Mouse (Mus musculus): ENCODE results near the gene Ccdc89. TPM values are rescaled to one million over a fixed set of nuclear protein-coding genes. Genes with fewer than 3 reads are reported as not detected.

Gene Ccdc89
- polyA plus RNA-seq, 1 experiment: 74.4 TPM

DNA sequence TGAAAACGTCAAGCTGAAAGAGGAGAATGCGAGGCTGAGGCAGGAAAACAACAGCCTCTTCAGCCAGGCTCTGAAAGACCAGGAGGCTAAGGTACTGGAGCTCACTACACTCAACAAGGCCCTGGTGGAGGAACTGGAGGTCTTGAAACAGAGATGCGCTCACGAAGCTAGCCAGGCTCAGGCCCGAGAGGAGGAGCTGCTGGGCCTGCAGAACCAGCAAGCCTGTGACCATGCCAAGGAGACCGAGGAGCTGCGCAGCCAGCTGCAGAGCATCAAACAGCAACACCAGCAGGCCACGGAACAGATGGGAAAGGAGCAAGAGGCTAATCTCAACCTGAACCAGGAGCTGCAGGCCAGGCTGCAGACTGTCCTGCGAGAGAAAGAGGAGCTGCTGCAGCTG lies 629 bp downstream of the Ccdc89 start:
- Histone ChIP-seq H3K4me1 (ENCODE audit: control insufficient read depth, insufficient read depth, low read length) (peaks cover 11% of the 10 kb centered on the region), H3K27ac (ENCODE audit: control insufficient read depth, insufficient read depth, low read depth, low read length) (peak overlapping the region; percentile 94)
- TF ChIP-seq CTCF (IDR thresholded peaks at IDR 0.05; ENCODE audit: control insufficient read depth, insufficient read depth, insufficient replicate concordance, low read depth, low read length): no peak
- peak; percentile 39; the same call in 1 of the 2 replicates for TF ChIP-seq POLR2A (IDR thresholded peaks at IDR 0.05; ENCODE audit: control insufficient read depth, low read depth, low read length)

DNA sequence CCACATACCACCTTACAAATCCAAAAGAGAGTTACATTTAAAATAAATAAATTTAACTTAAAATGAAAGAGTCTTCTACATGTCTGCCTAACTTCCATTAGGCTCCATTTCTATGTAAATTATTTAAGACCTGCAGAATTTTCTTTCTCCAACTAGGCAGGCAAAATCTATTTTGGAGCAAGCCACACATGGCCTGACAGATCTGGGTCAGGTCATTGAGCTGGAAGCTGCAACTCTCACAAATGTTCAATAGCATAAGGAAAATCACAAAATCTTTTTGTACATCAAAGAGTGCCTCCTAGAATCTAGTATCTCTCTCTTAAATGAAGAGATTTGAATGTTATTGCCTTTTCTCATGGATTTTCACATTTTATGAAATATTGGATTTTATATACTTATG lies 5.8 kb downstream of the Ccdc89 start:
- no peak for TF ChIP-seq POLR2A (IDR thresholded peaks at IDR 0.05; ENCODE audit: control insufficient read depth, low read depth, low read length)
- no peak for TF ChIP-seq CTCF (IDR thresholded peaks at IDR 0.05; ENCODE audit: control insufficient read depth, insufficient read depth, insufficient replicate concordance, low read depth, low read length)
- H3K4me3 ChIP-seq (ENCODE audit: control insufficient read depth, low read depth, low read length): no peak overlapping the region

More for the DNA sequence above, 629 bp downstream of the Ccdc89 start:
- no peaks in the 10 kb centered on the region for H3K27me3 ChIP-seq (ENCODE audit: control insufficient read depth, insufficient read depth, low read length)
- no peaks in the 10 kb centered on the region for H3K36me3 ChIP-seq (ENCODE audit: control insufficient read depth, insufficient read depth, low read length)
- peak overlapping the region; percentile 97 for H3K4me3 ChIP-seq (ENCODE audit: control insufficient read depth, low read depth, low read length)

DNA sequence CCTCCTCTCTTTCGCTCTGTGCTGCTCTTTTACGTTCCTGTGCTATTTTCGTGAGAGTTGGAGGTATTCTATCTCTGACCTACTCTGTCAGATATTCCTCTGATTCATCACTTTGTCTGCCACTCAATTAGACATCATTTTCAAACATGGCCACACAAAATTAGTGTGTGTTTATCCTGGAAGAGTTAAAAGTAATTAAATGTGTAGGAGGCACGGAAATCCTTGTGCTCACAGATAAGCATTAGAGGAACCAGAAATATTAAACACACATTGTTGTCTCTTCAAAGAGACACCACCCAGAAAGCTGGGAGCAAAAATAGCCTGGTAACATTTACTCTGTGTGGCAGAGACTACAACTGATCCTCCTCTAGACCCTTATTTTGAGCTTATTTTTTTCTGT lies 13.7 kb downstream of the Ccdc89 start:
- Histone ChIP-seq H3K36me3 (ENCODE audit: control insufficient read depth, insufficient read depth, low read length) (no peaks in the 10 kb centered on the region), H3K4me3 (ENCODE audit: control insufficient read depth, low read depth, low read length) (no peak overlapping the region), H3K4me1 (ENCODE audit: control insufficient read depth, insufficient read depth, low read length) (no peaks in the 10 kb centered on the region), H3K27ac (ENCODE audit: control insufficient read depth, insufficient read depth, low read depth, low read length) (no peak overlapping the region), H3K27me3 (ENCODE audit: control insufficient read depth, insufficient read depth, low read length) (no peaks in the 10 kb centered on the region)
- no peak for TF ChIP-seq CTCF (IDR thresholded peaks at IDR 0.05; ENCODE audit: control insufficient read depth, insufficient read depth, insufficient replicate concordance, low read depth, low read length)
- TF ChIP-seq POLR2A (IDR thresholded peaks at IDR 0.05; ENCODE audit: control insufficient read depth, low read depth, low read length): no peak

More for the DNA sequence above, 5.8 kb downstream of the Ccdc89 start:
- no peak overlapping the region for H3K27ac ChIP-seq (ENCODE audit: control insufficient read depth, insufficient read depth, low read depth, low read length)
- peaks cover 3% of the 10 kb centered on the region for H3K4me1 ChIP-seq (ENCODE audit: control insufficient read depth, insufficient read depth, low read length)
- H3K36me3 ChIP-seq (ENCODE audit: control insufficient read depth, insufficient read depth, low read length): no peaks in the 10 kb centered on the region
- no peaks in the 10 kb centered on the region for H3K27me3 ChIP-seq (ENCODE audit: control insufficient read depth, insufficient read depth, low read length)

DNA sequence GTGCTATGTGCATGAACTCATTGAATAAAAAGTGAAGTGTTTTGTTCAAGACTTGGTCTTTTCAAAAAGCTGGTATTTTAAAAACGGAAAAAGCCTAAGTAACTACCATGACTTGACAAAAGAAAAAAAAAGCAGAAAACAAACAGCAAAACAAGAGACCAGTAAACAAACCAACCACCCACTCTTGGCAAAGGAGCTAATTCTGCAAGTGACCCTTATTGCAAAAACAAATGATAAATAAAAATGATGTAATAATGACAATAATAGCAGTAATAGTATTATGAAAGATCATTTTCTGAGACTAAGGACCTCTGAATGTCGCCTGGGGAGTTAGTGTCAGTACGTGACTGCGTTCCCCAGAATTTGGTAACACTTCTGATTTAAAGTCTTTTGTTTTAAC lies 15.7 kb downstream of the Ccdc89 start:
- TF ChIP-seq CTCF (IDR thresholded peaks at IDR 0.05; ENCODE audit: control insufficient read depth, insufficient read depth, insufficient replicate concordance, low read depth, low read length): no peak
- TF ChIP-seq POLR2A (IDR thresholded peaks at IDR 0.05; ENCODE audit: control insufficient read depth, low read depth, low read length): no peak
- H3K27ac ChIP-seq (ENCODE audit: control insufficient read depth, insufficient read depth, low read depth, low read length): no peak overlapping the region
- H3K4me1 ChIP-seq (ENCODE audit: control insufficient read depth, insufficient read depth, low read length): no peaks in the 10 kb centered on the region
- H3K36me3 ChIP-seq (ENCODE audit: control insufficient read depth, insufficient read depth, low read length): no peaks in the 10 kb centered on the region
- peak overlapping the region; percentile 99; the same call in 1 of the 2 replicates for H3K4me3 ChIP-seq (ENCODE audit: control insufficient read depth, low read depth, low read length)
- no peaks in the 10 kb centered on the region for H3K27me3 ChIP-seq (ENCODE audit: control insufficient read depth, insufficient read depth, low read length)

DNA sequence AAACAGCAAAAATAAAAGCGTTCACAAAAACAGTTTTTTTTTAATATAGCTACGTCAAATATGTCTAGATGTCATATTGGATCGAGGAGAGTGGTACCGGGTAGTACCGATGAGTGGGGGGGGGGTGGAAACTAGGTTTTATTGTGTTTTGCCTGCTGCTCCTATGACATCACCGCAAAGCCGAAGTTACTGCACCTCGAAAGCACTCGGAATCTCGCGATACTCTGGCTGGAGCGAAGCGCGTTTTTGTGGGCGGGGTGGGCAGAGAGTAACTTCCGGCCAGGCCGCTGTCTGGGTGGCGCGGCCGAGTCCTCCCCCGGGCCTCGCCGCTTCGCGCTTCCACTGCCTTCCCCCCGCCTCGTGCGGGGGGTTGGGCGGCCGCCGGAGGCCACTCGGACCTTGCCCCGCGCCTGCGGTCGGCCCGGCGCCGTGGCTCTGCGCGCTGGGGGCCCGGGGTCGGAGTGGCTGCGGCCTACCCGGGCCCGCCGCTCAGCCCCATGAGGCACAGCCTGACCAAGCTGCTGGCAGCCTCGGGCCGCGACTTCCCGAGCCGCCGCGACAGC lies 16.2 kb downstream of the Ccdc89 start, which contains the start of gene Crebzf:
Crebzf (plus strand) TSS at position 212 of the 563 bp plus-strand sequence.
- no peaks in the 10 kb centered on the region for H3K36me3 ChIP-seq (ENCODE audit: control insufficient read depth, insufficient read depth, low read length)
- TF ChIP-seq CTCF (IDR thresholded peaks at IDR 0.05; ENCODE audit: control insufficient read depth, insufficient read depth, insufficient replicate concordance, low read depth, low read length) (no peak), POLR2A (IDR thresholded peaks at IDR 0.05; ENCODE audit: control insufficient read depth, low read depth, low read length) (peak; percentile 84)
- H3K4me3 ChIP-seq (ENCODE audit: control insufficient read depth, low read depth, low read length): peak within 1 kb of the TSS; percentile 99
- H3K4me1 ChIP-seq (ENCODE audit: control insufficient read depth, insufficient read depth, low read length): no peaks in the 10 kb centered on the region
- H3K27ac ChIP-seq (ENCODE audit: control insufficient read depth, insufficient read depth, low read depth, low read length): peak within 1 kb of the TSS; percentile 97
- H3K27me3 ChIP-seq (ENCODE audit: control insufficient read depth, insufficient read depth, low read length): no peaks in the 10 kb centered on the region

DNA sequence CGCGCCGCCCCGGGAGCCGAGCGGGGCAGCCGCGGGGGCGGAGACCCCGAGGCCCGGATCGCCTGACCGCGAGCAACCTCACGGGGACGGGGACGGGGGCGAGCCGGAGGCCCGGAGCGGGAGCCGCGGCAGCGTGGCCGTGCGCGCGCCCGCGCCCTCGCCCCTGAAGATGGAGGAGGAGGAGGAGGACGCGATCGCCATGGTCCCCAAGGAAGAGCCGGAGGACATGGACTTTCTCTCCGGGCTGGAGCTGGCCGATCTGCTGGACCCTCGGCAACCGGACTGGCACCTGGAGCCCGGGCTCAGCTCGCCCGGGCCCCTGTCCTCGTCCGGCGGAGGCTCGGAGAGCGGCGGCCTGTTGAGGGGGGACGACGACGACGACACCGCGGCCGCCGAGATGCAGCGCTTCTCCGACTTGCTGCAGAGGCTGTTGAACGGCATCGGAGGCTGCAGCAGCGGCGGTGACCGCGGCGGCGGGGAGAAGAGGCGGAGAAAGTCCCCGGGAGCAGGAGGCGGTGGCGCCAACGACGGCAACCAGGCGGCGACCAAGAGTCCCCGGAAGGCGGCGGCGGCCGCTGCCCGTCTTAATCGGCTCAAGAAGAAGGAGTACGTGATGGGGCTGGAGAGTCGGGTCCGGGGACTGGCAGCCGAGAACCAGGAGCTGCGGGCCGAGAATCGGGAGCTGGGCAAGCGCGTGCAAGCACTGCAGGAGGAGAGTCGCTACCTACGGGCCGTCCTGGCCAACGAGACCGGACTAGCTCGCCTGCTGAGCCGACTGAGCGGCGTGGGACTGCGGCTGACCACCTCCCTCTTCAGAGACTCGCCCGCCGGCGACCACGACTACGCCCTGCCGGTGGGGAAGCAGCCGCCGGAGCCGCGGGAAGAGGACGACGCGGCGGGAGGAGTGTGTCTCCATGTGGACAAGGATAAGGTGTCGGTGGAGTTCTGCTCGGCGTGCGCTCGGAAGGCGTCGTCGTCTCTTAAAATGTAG lies 17.0 kb downstream of the Ccdc89 start:
- Histone ChIP-seq H3K27ac (ENCODE audit: control insufficient read depth, insufficient read depth, low read depth, low read length) (peak overlapping the region; percentile 97), H3K4me3 (ENCODE audit: control insufficient read depth, low read depth, low read length) (peak overlapping the region; percentile 99), H3K27me3 (ENCODE audit: control insufficient read depth, insufficient read depth, low read length) (no peaks in the 10 kb centered on the region), H3K36me3 (ENCODE audit: control insufficient read depth, insufficient read depth, low read length) (no peaks in the 10 kb centered on the region), H3K4me1 (ENCODE audit: control insufficient read depth, insufficient read depth, low read length) (no peaks in the 10 kb centered on the region)
- TF ChIP-seq POLR2A (IDR thresholded peaks at IDR 0.05; ENCODE audit: control insufficient read depth, low read depth, low read length): no peak; the same call in 1 of the 2 replicates

DNA sequence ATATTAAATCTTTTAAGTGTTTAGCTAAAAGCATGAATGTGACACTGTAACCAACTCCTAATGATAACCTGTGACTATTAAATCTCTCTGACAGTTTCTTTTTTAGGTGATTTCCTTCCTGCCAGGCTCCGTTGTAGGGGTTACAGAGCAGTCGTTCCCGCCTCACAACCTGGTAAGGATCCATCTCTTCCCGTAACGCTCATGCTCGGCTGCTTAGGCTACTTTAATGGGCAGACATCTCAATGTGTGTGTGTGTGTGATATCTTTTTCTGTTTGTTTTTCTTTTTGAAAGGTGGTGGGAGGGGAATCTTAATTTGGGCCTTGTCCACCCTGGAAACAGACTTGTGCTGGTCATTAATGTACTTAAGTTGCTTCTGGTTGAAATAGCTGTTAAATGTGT lies 17.8 kb downstream of the Ccdc89 start:
- H3K36me3 ChIP-seq (ENCODE audit: control insufficient read depth, insufficient read depth, low read length): no peaks in the 10 kb centered on the region
- no peaks in the 10 kb centered on the region for H3K27me3 ChIP-seq (ENCODE audit: control insufficient read depth, insufficient read depth, low read length)
- no peaks in the 10 kb centered on the region for H3K4me1 ChIP-seq (ENCODE audit: control insufficient read depth, insufficient read depth, low read length)
- H3K4me3 ChIP-seq (ENCODE audit: control insufficient read depth, low read depth, low read length): peak overlapping the region; percentile 99
- TF ChIP-seq CTCF (IDR thresholded peaks at IDR 0.05; ENCODE audit: control insufficient read depth, insufficient read depth, insufficient replicate concordance, low read depth, low read length) (no peak), POLR2A (IDR thresholded peaks at IDR 0.05; ENCODE audit: control insufficient read depth, low read depth, low read length) (no peak)
- peak overlapping the region; percentile 2; the same call in 1 of the 2 replicates for H3K27ac ChIP-seq (ENCODE audit: control insufficient read depth, insufficient read depth, low read depth, low read length)
